Mouse (Mus musculus) retina, adult 2 months (tissue): ENCODE data around the gene Siah2.

Experiments
- DNase-seq: peaks from one replicate; pipeline ENCODE4 v3.0.0-alpha.2; 2012; ENCODE audit warnings: low read depth, low spot score

Gene Siah2

DNA sequence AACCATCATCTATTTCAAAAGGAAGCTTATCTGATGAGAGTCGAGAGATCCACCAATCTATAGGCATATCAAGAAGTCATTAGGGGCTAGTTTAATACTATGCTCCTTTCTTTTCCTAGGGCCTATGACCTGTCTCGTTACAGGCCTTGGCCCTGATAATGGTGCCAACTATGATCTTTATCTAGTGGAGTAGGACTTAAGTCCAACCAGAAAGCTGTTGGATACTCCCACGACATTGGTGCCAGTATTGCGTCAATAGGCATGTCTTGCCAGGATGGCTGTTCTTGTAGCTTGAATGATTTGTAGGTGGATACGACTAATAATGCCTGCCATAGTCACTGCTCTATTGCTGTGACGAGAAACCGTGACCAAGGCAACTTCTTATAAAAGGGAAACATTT lies 28.2 kb downstream of the Siah2 start:
- no peak for DNase-seq

GRCm38 (mm10) chr3:58660636-58661035 lies 31.6 kb downstream of the Siah2 start:
- no peak for DNase-seq

DNA sequence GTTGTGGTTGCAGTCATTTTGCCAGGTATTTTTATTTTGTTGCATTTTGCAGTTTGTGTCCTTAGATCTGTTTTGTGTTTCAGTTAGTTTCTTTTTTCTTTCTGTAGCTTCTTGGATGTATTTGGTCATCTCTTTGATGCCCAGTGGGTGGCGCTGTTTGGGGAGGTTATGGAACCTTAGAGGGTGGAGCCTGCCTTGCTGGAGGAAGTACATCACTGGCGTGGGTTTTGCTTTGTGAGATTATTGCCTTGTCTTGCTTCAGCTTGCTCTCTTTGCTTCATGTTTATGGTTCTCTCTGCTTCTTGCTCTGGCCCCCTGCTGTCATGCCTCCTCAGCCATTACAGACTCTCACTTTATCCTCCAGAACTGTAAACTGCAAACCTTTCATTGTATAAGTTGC lies 34.8 kb downstream of the Siah2 start:
- DNase-seq, result no peak

GRCm38 (mm10) chr3:58655362-58656130 lies 36.7 kb downstream of the Siah2 start:
- DNase-seq, result no peak

GRCm38 (mm10) chr3:58653907-58654306 lies 38.3 kb downstream of the Siah2 start:
- DNase-seq, result no peak

- DNase-seq, result no peak
Observed at GRCm38 (mm10) chr3:58650328-58650727, 41.9 kb downstream of the Siah2 start.

DNA sequence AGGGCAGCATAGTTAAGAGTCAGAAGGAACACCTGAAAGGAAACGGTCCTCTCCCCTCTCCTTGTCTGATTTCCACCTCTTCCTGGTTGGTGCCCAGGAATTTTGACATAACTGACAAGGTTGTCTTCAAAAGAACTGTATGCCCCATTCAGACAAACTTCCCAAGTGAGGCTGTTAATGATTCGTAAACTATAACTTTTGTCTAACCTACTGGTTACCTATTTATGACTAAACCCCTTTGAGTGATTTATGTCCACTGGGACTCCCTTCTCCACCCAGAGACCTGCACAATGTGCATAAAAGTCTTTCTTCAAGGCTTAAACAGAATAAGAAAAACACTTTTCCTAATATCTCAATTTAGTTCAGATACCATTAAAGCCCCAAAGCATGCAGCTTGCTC lies 45.0 kb downstream of the Siah2 start:
- DNase-seq, result no peak

- DNase-seq, result no peak
Observed at GRCm38 (mm10) chr3:58646180-58646579, 46.0 kb downstream of the Siah2 start.

DNA sequence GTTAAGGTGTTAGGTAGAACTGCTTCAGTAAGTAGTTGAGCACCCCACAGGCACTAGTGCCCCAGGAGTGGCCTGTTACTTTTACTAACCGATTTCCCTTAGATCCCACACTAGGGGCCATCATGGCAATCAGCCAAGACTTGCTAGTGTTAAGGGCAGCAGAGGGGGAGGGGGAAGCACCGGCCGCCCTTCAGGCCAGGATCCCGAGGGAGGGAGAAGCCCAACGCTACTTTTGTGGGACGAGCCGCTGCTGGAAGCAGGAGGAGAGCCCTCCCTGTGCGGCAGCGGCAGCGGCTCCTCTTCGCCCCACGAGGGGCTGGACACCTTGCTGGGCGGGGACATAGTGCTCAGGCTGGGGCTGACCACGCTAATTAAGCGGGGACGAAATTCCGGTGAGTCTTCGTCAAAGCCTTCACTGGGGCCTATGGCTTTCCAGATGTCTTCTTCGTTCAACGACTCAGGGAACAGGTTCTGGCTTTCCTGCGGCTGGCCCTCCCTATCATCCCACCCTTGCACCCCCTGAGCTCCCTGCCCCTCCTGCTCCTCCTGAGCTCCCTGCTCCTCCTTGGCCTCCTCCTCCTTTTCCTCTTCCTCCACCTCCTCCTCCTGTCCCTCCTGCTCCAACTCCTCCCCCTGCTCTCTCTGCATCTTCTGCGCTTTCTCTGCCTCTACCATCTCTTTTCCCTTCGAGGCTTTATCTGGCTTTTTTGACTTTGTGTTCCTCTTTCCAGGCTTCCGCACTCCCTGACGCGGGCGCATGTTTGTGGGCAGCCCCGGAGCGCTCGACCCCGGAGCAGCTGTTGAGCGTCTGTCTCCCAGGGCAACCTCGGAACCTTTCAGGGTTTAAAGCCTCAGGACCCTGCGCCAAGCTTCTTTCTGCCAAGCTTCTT lies 55.5 kb downstream of the Siah2 start, which contains the start of gene Erich6:
TSS of gene Erich6 (minus strand) at position 802 of the 890 bp plus-strand sequence.
- no peak for DNase-seq

GRCm38 (mm10) chr3:58631693-58632092 lies 60.5 kb downstream of the Siah2 start:
- DNase-seq, result no peak

DNA sequence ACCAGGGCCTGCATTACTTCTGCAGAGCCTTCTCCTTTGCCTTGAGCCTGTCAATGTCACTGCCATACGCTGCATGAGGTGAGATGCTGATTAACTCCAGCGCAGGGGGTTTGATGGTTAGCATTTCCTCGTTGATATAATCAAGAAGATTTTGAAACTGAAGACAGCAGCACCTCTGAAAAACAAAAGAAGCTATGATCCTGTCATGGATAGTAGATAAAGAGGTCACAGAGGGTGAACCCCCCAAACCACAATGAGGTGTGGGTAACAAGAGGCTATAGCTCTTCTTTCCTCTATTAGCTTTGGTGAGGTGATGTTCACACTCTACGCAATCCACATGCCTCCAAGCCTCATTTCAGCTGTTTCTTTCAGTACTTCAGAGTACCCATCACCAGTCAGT lies 67.2 kb downstream of the Siah2 start:
- no peak for DNase-seq
